Mouse (Mus musculus): ENCODE measurements around the gene Adh4.

DNA sequence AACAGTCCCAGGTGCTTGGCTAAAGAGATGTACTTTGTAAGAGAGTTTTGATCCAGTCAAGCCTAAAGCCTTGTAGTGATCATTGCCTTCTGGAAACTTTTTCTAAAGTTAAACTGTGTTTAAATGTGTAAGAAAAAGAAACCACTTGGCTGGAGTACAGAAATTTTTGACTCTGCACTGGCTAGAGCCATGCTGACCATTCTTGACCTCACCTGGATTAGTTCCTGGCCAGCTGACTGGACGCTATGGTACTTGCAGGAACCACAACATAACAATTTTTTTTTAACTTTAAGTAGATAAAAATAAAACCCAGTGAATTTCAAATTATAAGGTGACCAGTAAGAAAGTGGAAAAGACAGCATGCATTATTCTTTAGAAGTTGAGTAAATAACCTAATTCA is 45.7 kb upstream of the Adh4 start:
- TF ChIP-seq CTCF (IDR thresholded peaks at IDR 0.05; ENCODE audit: low read depth, low read length) (no peak), TAL1 (conservative IDR thresholded peaks at IDR 0.05; ENCODE audit: low read depth, low read length) (no peak), GATA1 (IDR thresholded peaks at IDR 0.05; ENCODE audit: borderline replicate concordance, low read length) (no peak), POLR2AphosphoS5 (IDR thresholded peaks at IDR 0.05; ENCODE audit: insufficient replicate concordance, low read depth, low read length) (no peak)
